Mouse (Mus musculus) midbrain, embryonic 12.5 days (tissue): ENCODE results near the gene 1110065P20Rik. TPM values are rescaled to one million over a fixed set of nuclear protein-coding genes. Genes with fewer than 3 reads are reported as not detected.

Experiments used
- ATAC-seq: fragments of 200-750 bp; cut with Nextera tagmentation; 2 replicates; pipeline ENCODE4 v1.8.0; 2017; ENCODE audit warnings: low read depth, moderate TSS enrichment, moderate library complexity; ENCODE audit not compliant: low FRiP score
- H3K27ac ChIP-seq: fragments of 300-500 bp; sonication (generic); replicated peaks from 2 replicates; pipeline ENCODE4 v1.5.1; 2016; ENCODE audit warnings: mild to moderate bottlenecking
- H3K27me3 ChIP-seq: fragments of 300-500 bp; sonication (generic); 2 replicates; pipeline ENCODE4 v1.6.1; 2016; ENCODE audit warnings: mild to moderate bottlenecking
- H3K36me3 ChIP-seq: fragments of 300-500 bp; sonication (generic); 2 replicates; pipeline ENCODE4 v1.6.1; 2016
- H3K4me1 ChIP-seq: fragments of 300-500 bp; sonication (generic); 2 replicates; pipeline ENCODE4 v1.6.1; 2016
- H3K4me2 ChIP-seq: fragments of 300-500 bp; sonication (generic); replicated peaks from 2 replicates; pipeline ENCODE4 v1.6.1; 2016; ENCODE audit warnings: mild to moderate bottlenecking, moderate library complexity
- H3K4me3 ChIP-seq: fragments of 300-500 bp; sonication (generic); 2 replicates; pipeline ENCODE4 v1.5.1; 2016; ENCODE audit warnings: mild to moderate bottlenecking
- H3K9ac ChIP-seq: fragments of 300-500 bp; sonication (generic); replicated peaks from 2 replicates; pipeline ENCODE4 v1.6.1; 2016; ENCODE audit warnings: mild to moderate bottlenecking, moderate library complexity
- H3K9me3 ChIP-seq: fragments of 300-500 bp; sonication (generic); 2 replicates; pipeline ENCODE4 v1.6.1; 2016; ENCODE audit warnings: mild to moderate bottlenecking
- WGBS: fragments of 180-500 bp; shearing (Covaris S2); methylation state at CpG from one replicate; pipeline ENCODE4 v1.1.7; 2016; 5-methylcytosine and 5-hydroxymethylcytosine counted together
- polyA plus RNA-seq: library from polyadenylated mRNA; unstranded; fragments of >200 nt; fragmentation: Nextera tagmentation; extraction: Ambion mirVana; gene quantifications from 2 replicates; pipeline ENCODE4 v1.2.1, GENCODE M21; 2016

The 1110065P20Rik gene
- polyA plus RNA-seq, 1 experiment from 2014 or later: 69.1 TPM

DNA sequence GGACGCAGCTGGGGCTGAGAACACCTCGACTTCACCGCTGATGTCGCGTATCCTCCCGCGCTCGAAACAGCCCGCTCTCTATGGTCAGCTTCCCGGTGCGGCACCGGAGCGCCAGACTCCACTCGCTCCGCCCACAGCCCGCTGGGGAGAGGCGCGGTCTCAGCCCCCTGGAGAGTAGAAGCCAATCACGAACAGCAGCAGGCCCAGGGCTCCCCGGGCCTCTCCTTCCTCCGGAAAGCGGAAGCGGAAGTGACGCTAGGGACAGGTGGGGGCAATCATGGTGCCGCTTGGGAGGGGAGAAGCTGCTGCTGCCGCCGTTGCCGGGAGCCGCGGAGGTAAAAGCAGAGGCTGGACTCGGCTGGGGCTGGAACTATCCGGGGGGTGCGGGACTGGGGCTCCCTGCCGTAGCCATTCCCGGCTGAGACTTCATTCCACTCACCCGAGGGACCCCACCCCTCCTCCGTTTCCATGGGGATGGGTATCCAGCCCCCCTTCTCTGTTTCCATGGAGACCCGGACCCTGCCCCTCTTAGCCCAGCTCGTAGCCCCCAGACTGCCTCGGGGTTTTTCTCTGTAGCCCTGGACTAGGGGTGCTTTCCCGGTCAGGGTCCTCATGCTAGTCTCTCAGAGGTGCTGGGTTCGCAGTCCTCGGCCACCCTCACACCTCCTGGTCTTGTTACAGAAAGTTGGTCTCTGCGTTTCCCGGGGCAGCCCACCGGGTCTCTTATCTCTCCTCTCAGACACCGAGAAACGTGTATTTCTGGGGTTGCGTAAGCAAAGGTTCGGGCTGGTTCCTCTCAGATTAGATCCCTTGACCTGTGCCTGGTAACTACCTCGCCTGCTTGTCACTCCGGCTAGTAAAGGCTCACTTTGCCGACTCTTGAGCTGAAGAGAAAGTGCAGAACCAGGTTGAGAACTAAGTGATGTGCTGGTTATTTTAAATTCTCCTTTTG, 48.4 kb downstream of the 1110065P20Rik start:
- peak overlapping the region; percentile 95 for H3K27ac ChIP-seq
- peak; percentile 99 for ATAC-seq
- 2% methylated on average over 53 of the region's 53 CpGs for WGBS
- H3K4me1 ChIP-seq: peaks cover 13% of the 10 kb centered on the region
- H3K4me3 ChIP-seq: peak overlapping the region; percentile 71
- H3K9me3 ChIP-seq: no peaks in the 10 kb centered on the region
- H3K4me2 ChIP-seq: peak overlapping the region; percentile 87
- peaks cover 50% of the 10 kb centered on the region for H3K36me3 ChIP-seq
- H3K9ac ChIP-seq: peak overlapping the region; percentile 80
- no peaks in the 10 kb centered on the region for H3K27me3 ChIP-seq

DNA sequence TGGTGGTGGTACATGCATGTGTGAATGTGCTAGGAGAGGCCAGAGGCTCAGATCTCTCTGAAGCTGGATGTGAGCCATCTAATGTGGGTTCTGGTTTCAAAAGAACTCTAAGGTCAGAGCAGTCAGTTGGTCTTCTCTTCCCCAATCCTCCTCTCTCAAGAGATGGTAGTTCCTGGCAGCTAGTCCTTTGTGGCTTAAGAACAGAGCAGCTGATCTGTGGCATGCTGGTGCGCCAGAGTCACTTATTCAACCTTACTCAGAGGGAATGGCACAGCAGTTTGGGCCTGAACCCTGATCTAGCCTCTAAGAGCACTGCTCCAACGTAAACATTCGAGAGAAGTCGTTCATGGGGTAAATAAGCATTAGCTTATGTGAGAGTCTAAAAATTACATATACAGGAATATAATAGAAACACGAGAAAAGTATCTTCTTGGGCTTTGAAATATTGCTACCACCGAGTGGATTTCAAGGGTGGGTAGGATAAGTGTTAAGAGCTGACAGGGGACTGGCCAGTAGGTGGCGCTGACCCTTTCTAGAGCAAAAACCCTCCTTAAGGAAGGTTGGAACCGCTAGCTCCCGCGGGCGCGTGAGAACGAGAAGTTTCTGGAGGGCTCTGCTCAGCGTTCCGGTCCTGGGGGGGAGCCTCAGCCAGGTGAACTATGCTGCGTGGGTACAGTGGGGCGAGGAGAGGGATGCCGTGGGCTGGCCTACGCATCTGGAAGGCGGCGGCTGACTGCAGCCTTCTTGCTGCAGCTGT, 49.3 kb downstream of the 1110065P20Rik start, which contains the start of gene Mtf1:
Gene Mtf1, plus strand, starts transcription at position 553 of the 757 bp plus-strand sequence.
- H3K27me3 ChIP-seq: no peaks in the 10 kb centered on the region
- ATAC-seq: peak; percentile 68

More for the DNA sequence above, 49.3 kb downstream of the 1110065P20Rik start, which contains the start of gene Mtf1:
- Histone ChIP-seq H3K9me3 (no peaks in the 10 kb centered on the region), H3K9ac (peak within 1 kb of the TSS; percentile 80), H3K27ac (peak within 1 kb of the TSS; percentile 95), H3K4me3 (peak within 1 kb of the TSS; percentile 71), H3K4me1 (peaks cover 13% of the 10 kb centered on the region), H3K4me2 (peak within 1 kb of the TSS; percentile 87), H3K36me3 (peaks cover 45% of the 10 kb centered on the region)
- WGBS: 4% methylated on average over 21 of the region's 21 CpGs

Other genes with a start within 250 kb of the 1110065P20Rik start
- 1.1 and 1.6 TPM in 2 replicates for gene 3100002H09Rik, start 240.4 kb downstream of the 1110065P20Rik start, polyA plus RNA-seq
- gene Pou3f1, start 194.4 kb downstream of the 1110065P20Rik start, polyA plus RNA-seq: 26.2 and 30.5 TPM in 2 replicates
- gene Utp11, start 157.6 kb downstream of the 1110065P20Rik start, polyA plus RNA-seq: 61.9 and 63.0 TPM in 2 replicates
- gene Fhl3, start 150.5 kb downstream of the 1110065P20Rik start, polyA plus RNA-seq: 2.6 and 4.1 TPM in 2 replicates
- 194 and 195 TPM in 2 replicates for gene Sf3a3, start 136.4 kb downstream of the 1110065P20Rik start, polyA plus RNA-seq
- 25.2 and 28.8 TPM in 2 replicates for gene Inpp5b, start 109.3 kb downstream of the 1110065P20Rik start, polyA plus RNA-seq
- gene Mtf1, start 49.1 kb downstream of the 1110065P20Rik start, polyA plus RNA-seq: 15.1 and 18.0 TPM in 2 replicates
- 48.4 and 49.3 TPM in 2 replicates for gene Yrdc, start 517 bp downstream of the 1110065P20Rik start, polyA plus RNA-seq
- 7.1 and 7.9 TPM in 2 replicates for gene Maneal, start 11.0 kb upstream of the 1110065P20Rik start, polyA plus RNA-seq
- gene Epha10, start 29.7 kb upstream of the 1110065P20Rik start, polyA plus RNA-seq: 12.3 and 13.3 TPM in 2 replicates
- gene 9930104L06Rik, start 85.9 kb upstream of the 1110065P20Rik start, polyA plus RNA-seq: 17.0 and 18.1 TPM in 2 replicates
- gene Cdca8, start 88.1 kb upstream of the 1110065P20Rik start, polyA plus RNA-seq: 190 and 207 TPM in 2 replicates
- gene Rspo1, start 135.2 kb upstream of the 1110065P20Rik start, polyA plus RNA-seq: 6.9 and 16.6 TPM in 2 replicates
- 99.1 and 104 TPM in 2 replicates for gene Gnl2, start 165.4 kb upstream of the 1110065P20Rik start, polyA plus RNA-seq
- gene Dnali1, start 214.5 kb upstream of the 1110065P20Rik start, polyA plus RNA-seq: 0.17 and 0.42 TPM in 2 replicates
- gene Snip1, start 215.5 kb upstream of the 1110065P20Rik start, polyA plus RNA-seq: 35.1 and 36.0 TPM in 2 replicates
- gene Meaf6, start 233.9 kb upstream of the 1110065P20Rik start, polyA plus RNA-seq: 123 and 131 TPM in 2 replicates